Mouse (Mus musculus) hindbrain, postnatal 0 days (tissue): ENCODE data around the gene Ccl17. TPM values are rescaled to one million over a fixed set of nuclear protein-coding genes. Genes with fewer than 3 reads are reported as not detected.
A peak's percentile ranks its signal among the peaks of the same experiment; 100 is the strongest.

Experiments used
- ATAC-seq: fragments of 200-750 bp; cut with Nextera tagmentation; 2 replicates; pipeline ENCODE4 v1.8.0; 2017; ENCODE audit warnings: mild to moderate bottlenecking, moderate TSS enrichment, moderate library complexity
- DNase-seq: peaks from one replicate; pipeline ENCODE4 v3.0.0-alpha.2; 2015; ENCODE audit warnings: low spot score
- H3K27ac ChIP-seq: fragments of 300-500 bp; sonication (generic); 2 replicates; pipeline ENCODE4 v1.5.1; 2014; ENCODE audit warnings: mild to moderate bottlenecking
- H3K27me3 ChIP-seq: fragments of 300-500 bp; sonication (generic); 2 replicates; pipeline ENCODE4 v1.6.1; 2014; ENCODE audit warnings: low read length, mixed read lengths; ENCODE audit not compliant: insufficient read depth
- H3K36me3 ChIP-seq: fragments of 300-500 bp; sonication (generic); 2 replicates; pipeline ENCODE4 v1.6.1; 2014; ENCODE audit warnings: low read length, mixed read lengths; ENCODE audit not compliant: insufficient read depth
- H3K4me1 ChIP-seq: fragments of 300-500 bp; sonication (generic); 2 replicates; pipeline ENCODE4 v1.6.1; 2014; ENCODE audit warnings: antibody characterized with exemption, low read length, mixed read lengths; ENCODE audit not compliant: insufficient read depth
- H3K4me2 ChIP-seq: fragments of 300-500 bp; sonication (generic); 2 replicates; pipeline ENCODE4 v1.6.1; 2014; ENCODE audit warnings: low read depth, mild to moderate bottlenecking, low read length, moderate library complexity, mixed read lengths
- H3K4me3 ChIP-seq: fragments of 300-500 bp; sonication (generic); 2 replicates; pipeline ENCODE4 v1.5.1; 2014; ENCODE audit warnings: low read length
- H3K9ac ChIP-seq: fragments of 300-500 bp; sonication (generic); replicated peaks from 2 replicates; pipeline ENCODE4 v1.6.1; 2014; ENCODE audit warnings: mild to moderate bottlenecking, low read length, moderate library complexity, mixed read lengths
- H3K9me3 ChIP-seq: fragments of 300-500 bp; sonication (generic); 2 replicates; pipeline ENCODE4 v1.6.1; 2016; ENCODE audit warnings: low read length, mixed read lengths
- CTCF ChIP-seq: IDR thresholded peaks from 2 replicates; pipeline ENCODE4 v1.5.1; 2016; ENCODE audit warnings: antibody characterized with exemption, control low read depth, low read depth
- WGBS: fragments of 180-500 bp; shearing (Covaris S2); extraction: QIAGEN DNeasy Blood & Tissue Kit; methylation state at CpG from one replicate; pipeline ENCODE4 v1.1.7; 2014; 5-methylcytosine and 5-hydroxymethylcytosine counted together
- polyA plus RNA-seq: library from polyadenylated mRNA; unstranded; fragments of >200 nt; fragmentation: Nextera tagmentation; extraction: Ambion mirVana; gene quantifications from 2 replicates; pipeline ENCODE4 v1.2.1, GENCODE M21; 2015
- total RNA-seq: library from RNA; depleted of rRNA; stranded (reverse); fragments of >200 nt; gene quantifications from 2 replicates; pipeline ENCODE4 v1.2.3, GENCODE M21; 2014; rRNA removed

The Ccl17 gene
- total and polyA plus RNA-seq, 2 experiments from 2014 or later, result 4.8 TPM; not detected in 1

- peak overlapping the region; percentile 74 for H3K4me3 ChIP-seq
- H3K27me3 ChIP-seq, result no peaks in the 10 kb centered on the region
- no peak overlapping the region for H3K9ac ChIP-seq
- WGBS, result 34% methylated on average over 5 of the region's 5 CpGs
- peaks cover 38% of the 10 kb centered on the region for H3K36me3 ChIP-seq
- no peaks in the 10 kb centered on the region for H3K9me3 ChIP-seq
- ATAC-seq (no peak; the same call in 1 of the 2 replicates), DNase-seq (no peak)
- peaks cover 5% of the 10 kb centered on the region; the same call in 1 of the 2 replicates for H3K4me1 ChIP-seq
- no peak for TF ChIP-seq CTCF
- H3K27ac ChIP-seq, result no peak overlapping the region
- peak overlapping the region; percentile 59; the same call in 1 of the 2 replicates for H3K4me2 ChIP-seq
Observed at GRCm38 (mm10) chr8:94857011-94857345, 46.7 kb downstream of the Ccl17 start.

- H3K27me3 ChIP-seq, result no peaks in the 10 kb centered on the region
- peak within 1 kb of the TSS; percentile 59 for H3K4me2 ChIP-seq
- peak within 1 kb of the TSS; percentile 86 for H3K27ac ChIP-seq
- H3K9ac ChIP-seq, result peak within 1 kb of the TSS; percentile 90
- peak; percentile 75 for TF ChIP-seq CTCF
- under 1% methylated on average over 68 of the region's 68 CpGs for WGBS
- H3K9me3 ChIP-seq, result no peaks in the 10 kb centered on the region
- H3K36me3 ChIP-seq, result peaks cover 33% of the 10 kb centered on the region
- ATAC-seq, result peak; percentile 87
- H3K4me3 ChIP-seq, result peak within 1 kb of the TSS; percentile 74
- H3K4me1 ChIP-seq, result peaks cover 5% of the 10 kb centered on the region; the same call in 1 of the 2 replicates
- peak; percentile 95 for DNase-seq
Observed at GRCm38 (mm10) chr8:94857346-94858173, 47.3 kb downstream of the Ccl17 start, which contains the start of gene Polr2c. Gene Polr2c (plus strand): TSS chr8:94857450.

GRCm38 (mm10) chr8:94861352-94861910 lies 51.2 kb downstream of the Ccl17 start:
- Histone ChIP-seq H3K9ac (no peak overlapping the region), H3K36me3 (peaks cover 35% of the 10 kb centered on the region), H3K4me2 (no peak overlapping the region), H3K27ac (no peak overlapping the region), H3K4me1 (peaks cover 5% of the 10 kb centered on the region; the same call in 1 of the 2 replicates), H3K4me3 (no peak overlapping the region), H3K27me3 (no peaks in the 10 kb centered on the region), H3K9me3 (no peaks in the 10 kb centered on the region)
- peak; percentile 90 for TF ChIP-seq CTCF
- ATAC-seq, result no peak
- WGBS, result 79% methylated on average over 8 of the region's 8 CpGs
- peak; percentile 76 for DNase-seq

Other genes with a start within 250 kb of the Ccl17 start
- 29.6 and 36.1 TPM in 2 replicates for gene Rspry1, start 208.5 kb upstream of the Ccl17 start, total RNA-seq
- 31.4 and 34.1 TPM in 2 replicates for gene Rspry1, start 208.5 kb upstream of the Ccl17 start, polyA plus RNA-seq
- gene Fam192a, start 208.5 kb upstream of the Ccl17 start, total RNA-seq, result 24.4 and 32.7 TPM in 2 replicates
- gene Fam192a, start 208.5 kb upstream of the Ccl17 start, polyA plus RNA-seq, result 64.6 and 66.9 TPM in 2 replicates
- gene Arl2bp, start 143.9 kb upstream of the Ccl17 start, total RNA-seq, result 134 and 234 TPM in 2 replicates
- gene Arl2bp, start 143.9 kb upstream of the Ccl17 start, polyA plus RNA-seq, result 199 and 208 TPM in 2 replicates
- gene Pllp, start 114.2 kb upstream of the Ccl17 start, total RNA-seq, result 19.0 and 20.3 TPM in 2 replicates
- 18.6 and 20.6 TPM in 2 replicates for gene Pllp, start 114.2 kb upstream of the Ccl17 start, polyA plus RNA-seq
- 0.05 TPM in 1 of 2 replicates, not detected in the other for gene Ccl22, start 64.9 kb upstream of the Ccl17 start, total RNA-seq
- 0.10 and 0.13 TPM in 2 replicates for gene Ccl22, start 64.9 kb upstream of the Ccl17 start, polyA plus RNA-seq
- gene Cx3cl1, start 38.4 kb upstream of the Ccl17 start, total RNA-seq, result 99.6 and 100 TPM in 2 replicates
- gene Cx3cl1, start 38.4 kb upstream of the Ccl17 start, polyA plus RNA-seq, result 74.1 and 87.9 TPM in 2 replicates
- gene Coq9, start 27.9 kb downstream of the Ccl17 start, total RNA-seq, result 109 and 133 TPM in 2 replicates
- gene Coq9, start 27.9 kb downstream of the Ccl17 start, polyA plus RNA-seq, result 54.7 and 59.2 TPM in 2 replicates
- gene Ciapin1, start 27.9 kb downstream of the Ccl17 start, total RNA-seq, result 62.5 and 72.6 TPM in 2 replicates
- gene Ciapin1, start 27.9 kb downstream of the Ccl17 start, polyA plus RNA-seq, result 139 and 144 TPM in 2 replicates
- gene Polr2c, start 47.0 kb downstream of the Ccl17 start, total RNA-seq, result 65.3 and 81.6 TPM in 2 replicates
- 102 TPM in 2 replicates for gene Polr2c, start 47.0 kb downstream of the Ccl17 start, polyA plus RNA-seq
- gene Dok4, start 65.9 kb downstream of the Ccl17 start, total RNA-seq, result 121 and 127 TPM in 2 replicates
- gene Dok4, start 65.9 kb downstream of the Ccl17 start, polyA plus RNA-seq, result 60.8 and 66.9 TPM in 2 replicates
- gene Ccdc102a, start 107.6 kb downstream of the Ccl17 start, total RNA-seq, result 7.8 and 12.8 TPM in 2 replicates
- 5.5 and 6.1 TPM in 2 replicates for gene Ccdc102a, start 107.6 kb downstream of the Ccl17 start, polyA plus RNA-seq
- not detected in 2 replicates for gene Adgrg5, start 113.2 kb downstream of the Ccl17 start, total RNA-seq
- 0.11 TPM in 1 of 2 replicates, not detected in the other for gene Adgrg5, start 113.2 kb downstream of the Ccl17 start, polyA plus RNA-seq
- gene Adgrg1, start 164.3 kb downstream of the Ccl17 start, total RNA-seq, result 236 and 284 TPM in 2 replicates
- gene Adgrg1, start 164.3 kb downstream of the Ccl17 start, polyA plus RNA-seq, result 105 TPM in 2 replicates
- 1.3 TPM in 2 replicates for gene Adgrg3, start 207.2 kb downstream of the Ccl17 start, total RNA-seq
- 0.52 and 0.54 TPM in 2 replicates for gene Adgrg3, start 207.2 kb downstream of the Ccl17 start, polyA plus RNA-seq
- gene Drc7, start 244.7 kb downstream of the Ccl17 start, total RNA-seq, result 2.9 and 3.6 TPM in 2 replicates
- gene Drc7, start 244.7 kb downstream of the Ccl17 start, polyA plus RNA-seq, result 3.0 and 3.3 TPM in 2 replicates